ENCODE assay signal across 11 mouse cellular contexts in the genomic region with DNA sequence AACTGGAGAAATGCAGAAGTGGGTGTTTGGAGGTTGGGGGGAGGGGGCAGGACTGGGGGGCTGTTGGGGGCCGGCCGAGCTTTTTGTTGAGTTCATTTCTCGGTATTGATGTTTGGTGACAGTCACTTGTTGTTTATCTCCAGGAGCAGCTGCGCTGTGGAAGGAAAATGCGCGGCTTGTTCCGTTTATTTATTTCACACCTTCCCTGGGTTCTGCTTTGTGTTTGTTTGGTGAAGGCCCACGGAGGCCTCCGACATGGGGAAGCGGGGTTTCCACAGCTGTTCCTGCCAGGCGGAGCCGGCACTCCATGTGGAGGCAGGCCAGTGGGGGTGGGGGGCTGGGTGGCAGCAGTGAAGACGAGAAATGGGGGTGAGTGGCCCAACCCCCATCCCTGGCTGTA.
DNase-seq lines count a peak whose midpoint lies in the region; ATAC-seq and TF ChIP-seq lines count a peak whose summit lies in the region.
"Had no signal": no experiment of that assay in that cellular context is flagged by ENCODE, and none has a peak within 500 bp of the region (broad histone marks: within the 10 kb centered on the region; RNA-seq: fewer than 3 reads in every experiment).

No protein-coding gene starts in this region.

- H3K9ac ChIP-seq in forebrain, postnatal 0 days = 0 out of 2 replicates have a peak overlapping the region, but pooled peaks have one; percentile 25
- H3K9ac ChIP-seq: liver, embryonic 14.5 days had no signal

- peaks cover 16% of the 10 kb centered on the region for H3K4me1 ChIP-seq in forebrain, postnatal 0 days (ENCODE audit: insufficient read depth)

- intact Hi-C loops in left cerebral cortex, postnatal 36 days (cut with DNase I) = no loop called here
- intact Hi-C loops in gastrocnemius, adult 2 months (cut with DNase I) = no loop called here

- peak; percentile 56 for ATAC-seq in forebrain, postnatal 0 days
- ATAC-seq in megakaryocyte progenitor cell, adult 5-6 weeks (replicated peaks; ENCODE audit: poor library complexity) = peak; percentile 27

- no peaks in the 10 kb centered on the region for H3K27me3 ChIP-seq in forebrain, postnatal 0 days (ENCODE audit: insufficient read depth, low read length)

- DNase-seq in layer of hippocampus, adult 18-20 months (ENCODE audit: low spot score in 2 of 2) = peak; percentile 30 to 62
- no peak for DNase-seq in layer of hippocampus, adult 9-10 months (ENCODE audit: low spot score)
- DNase-seq in MEL-GATA-1-ER (ENCODE audit: extremely low read depth, low read depth) = peak; percentile 94
- peak; percentile 68 for DNase-seq in forebrain, postnatal 0 days
- DNase-seq in left cerebral cortex, postnatal 36 days (ENCODE audit: low spot score in 2 of 2) = no peak
- no peak for DNase-seq in gastrocnemius, adult 2 months
- DNase-seq in urinary bladder, adult 18-20 months (ENCODE audit: low spot score in 2 of 2) = no peak
- DNase-seq: embryo, embryonic 11 days; kidney, postnatal 14 days had no signal

- H3K9me3 ChIP-seq in forebrain, postnatal 0 days (ENCODE audit: low read length) = no peaks in the 10 kb centered on the region

- H3K4me3 ChIP-seq in forebrain, postnatal 0 days (ENCODE audit: low read depth, low read length) = no peak overlapping the region
- H3K4me3 ChIP-seq in gastrocnemius, adult 2 months = no peak overlapping the region

- peak overlapping the region; percentile 17; the same call in 1 of the 2 replicates for H3K4me2 ChIP-seq in forebrain, postnatal 0 days (ENCODE audit: low read depth)

- peak overlapping the region; percentile 60; the same call in 1 of the 2 replicates for H3K27ac ChIP-seq in forebrain, postnatal 0 days (ENCODE audit: low read depth, low read length)
- H3K27ac ChIP-seq in gastrocnemius, adult 2 months = no peak overlapping the region
- H3K27ac ChIP-seq: liver, embryonic 14.5 days had no signal

- peaks cover 2% of the 10 kb centered on the region; the same call in 1 of the 2 replicates for H3K36me3 ChIP-seq in forebrain, postnatal 0 days (ENCODE audit: insufficient read depth)

- TF ChIP-seq CTCF in forebrain, postnatal 0 days (IDR thresholded peaks at IDR 0.05; ENCODE audit: low read depth) = no peak
- TF ChIP-seq CTCF in gastrocnemius, adult 2 months (IDR thresholded peaks at IDR 0.05) = no peak

- WGBS in forebrain, postnatal 0 days = 8% methylated on average over 13 of the region's 13 CpGs

Comparison
In these comparisons a context has a peak if more than half of its experiments do, and no peak if none do; other contexts are left out.
1. DNase-seq: peak in layer of hippocampus, adult 18-20 months (2 of 2), MEL-GATA-1-ER (single experiment) and forebrain, postnatal 0 days (single experiment); none in layer of hippocampus, adult 9-10 months (single experiment), left cerebral cortex, postnatal 36 days (0 of 2), gastrocnemius, adult 2 months (single experiment) and urinary bladder, adult 18-20 months (0 of 2).